Mouse (Mus musculus): ENCODE measurements around the gene Tmem94.

The Tmem94 gene

DNA sequence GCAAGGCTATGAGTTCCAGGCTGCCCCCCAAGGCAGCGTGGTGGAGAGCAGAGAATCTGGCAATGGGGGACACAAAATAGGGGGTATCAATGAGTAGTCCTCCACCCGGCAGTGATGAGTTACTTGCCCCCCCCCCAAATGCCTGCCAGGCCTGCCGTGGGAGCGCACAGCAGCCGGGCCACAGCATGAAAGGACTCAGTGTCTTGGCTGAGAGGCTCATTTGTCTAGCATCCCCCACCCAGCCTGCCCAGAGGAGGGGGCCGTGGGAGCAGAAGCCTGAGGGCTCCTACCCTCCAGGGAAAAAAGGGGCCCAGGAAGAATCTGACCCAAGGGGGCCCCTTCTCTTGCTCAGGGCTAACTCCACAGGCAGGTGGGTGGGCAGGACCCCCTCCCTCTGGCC, 42.1 kb downstream of the Tmem94 start:
- in situ Hi-C loops (cut with MboI; ENCODE audit: low sequenced_read_pairs), result no loop called here

DNA sequence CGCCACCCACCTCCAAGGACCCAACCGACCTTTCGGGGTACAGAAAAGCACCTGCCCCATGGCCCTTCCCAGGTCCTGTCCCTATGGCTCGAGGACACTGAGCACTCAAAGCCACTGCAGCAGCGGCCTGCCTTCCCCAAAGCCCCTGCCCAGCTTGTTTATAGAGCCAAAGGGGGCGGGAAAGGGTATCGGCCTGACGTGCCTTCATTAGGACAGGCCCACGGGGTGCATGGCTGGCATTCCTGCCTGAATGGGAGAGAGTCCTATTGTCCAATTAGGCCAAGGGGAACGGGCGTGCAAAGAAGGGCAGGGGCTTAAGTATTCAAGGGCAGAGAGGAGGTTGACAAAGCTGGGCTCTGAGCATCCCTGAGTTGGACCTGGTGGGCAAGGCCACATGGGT, 42.7 kb downstream of the Tmem94 start:
- in situ Hi-C loops (cut with MboI; ENCODE audit: low sequenced_read_pairs), result no loop called here

DNA sequence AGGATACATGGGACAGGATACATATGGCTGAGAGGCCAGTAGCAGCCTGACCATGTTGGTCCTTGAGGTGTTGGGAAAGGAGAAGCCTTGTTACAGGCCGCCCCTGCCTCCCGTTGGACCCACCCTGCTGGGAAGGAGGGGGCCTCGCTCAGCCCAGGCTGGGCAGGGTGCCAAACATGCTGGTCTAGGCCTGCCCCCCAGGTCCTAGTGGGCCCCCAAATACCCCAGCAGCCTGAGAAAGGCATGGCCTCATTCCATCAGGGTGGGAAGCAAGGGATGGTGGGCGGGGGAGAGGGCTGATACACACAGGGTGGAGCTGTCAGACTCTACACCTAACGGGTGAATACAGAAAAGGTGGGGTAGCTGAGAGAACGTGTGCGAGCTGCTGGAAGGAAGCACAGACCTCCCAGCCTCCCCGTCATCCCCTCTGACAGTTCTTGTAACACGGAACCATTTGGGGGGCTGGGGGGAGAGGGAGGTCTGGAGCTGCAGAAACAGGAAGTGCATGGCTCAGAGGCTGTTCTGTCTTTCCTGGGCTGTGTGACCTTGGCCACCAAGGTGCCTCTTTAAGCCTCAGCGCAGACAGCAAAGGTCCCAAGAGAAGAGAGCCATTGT, 43.6 kb downstream of the Tmem94 start:
- in situ Hi-C loops (cut with MboI; ENCODE audit: low sequenced_read_pairs), result no loop called here

DNA sequence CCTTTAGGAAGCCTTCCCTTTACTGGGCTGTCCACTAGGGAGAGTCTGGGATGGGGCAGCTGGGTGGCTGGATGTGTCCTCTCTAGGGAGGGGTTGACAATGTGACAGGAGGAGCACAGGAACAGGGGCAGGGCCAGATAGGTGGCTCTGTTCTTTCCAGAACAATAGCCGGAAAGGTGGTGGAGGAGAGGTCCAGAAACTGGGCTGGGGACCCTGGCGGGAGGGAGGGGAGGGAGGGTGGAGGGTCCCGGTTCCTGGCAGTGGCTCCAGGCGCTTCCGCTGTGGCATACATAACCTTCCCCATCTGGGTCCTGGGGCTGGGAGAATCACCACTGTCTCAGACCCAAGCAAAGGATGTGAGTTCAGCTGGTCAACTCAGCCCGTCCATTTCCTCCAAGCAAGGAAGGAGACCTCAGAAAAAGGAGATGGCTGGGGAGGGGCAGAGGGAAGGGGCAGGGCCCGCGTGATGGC, 44.1 kb downstream of the Tmem94 start:
- in situ Hi-C loops (cut with MboI; ENCODE audit: low sequenced_read_pairs), result no loop called here

DNA sequence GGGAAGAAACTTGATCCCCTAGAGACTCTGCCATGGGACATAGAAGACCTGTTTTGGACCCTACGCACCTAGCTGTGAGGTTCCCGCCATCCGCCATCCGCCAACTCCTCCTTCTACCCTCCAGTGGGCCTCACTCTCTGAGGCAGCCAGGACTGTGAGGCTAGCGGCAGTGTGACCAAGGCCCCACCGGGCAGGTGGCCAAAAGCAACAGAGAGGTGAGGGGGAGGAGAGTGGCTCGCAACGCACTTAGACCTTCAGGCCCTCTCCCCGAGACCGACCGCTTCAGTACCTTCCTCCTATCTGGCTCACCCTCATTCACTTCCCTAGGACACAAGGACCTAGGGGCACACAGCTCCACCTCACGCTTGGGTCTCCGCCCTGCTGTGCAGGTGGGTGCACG, 45.1 kb downstream of the Tmem94 start:
- in situ Hi-C loops (cut with MboI; ENCODE audit: low sequenced_read_pairs), result no loop called here

DNA sequence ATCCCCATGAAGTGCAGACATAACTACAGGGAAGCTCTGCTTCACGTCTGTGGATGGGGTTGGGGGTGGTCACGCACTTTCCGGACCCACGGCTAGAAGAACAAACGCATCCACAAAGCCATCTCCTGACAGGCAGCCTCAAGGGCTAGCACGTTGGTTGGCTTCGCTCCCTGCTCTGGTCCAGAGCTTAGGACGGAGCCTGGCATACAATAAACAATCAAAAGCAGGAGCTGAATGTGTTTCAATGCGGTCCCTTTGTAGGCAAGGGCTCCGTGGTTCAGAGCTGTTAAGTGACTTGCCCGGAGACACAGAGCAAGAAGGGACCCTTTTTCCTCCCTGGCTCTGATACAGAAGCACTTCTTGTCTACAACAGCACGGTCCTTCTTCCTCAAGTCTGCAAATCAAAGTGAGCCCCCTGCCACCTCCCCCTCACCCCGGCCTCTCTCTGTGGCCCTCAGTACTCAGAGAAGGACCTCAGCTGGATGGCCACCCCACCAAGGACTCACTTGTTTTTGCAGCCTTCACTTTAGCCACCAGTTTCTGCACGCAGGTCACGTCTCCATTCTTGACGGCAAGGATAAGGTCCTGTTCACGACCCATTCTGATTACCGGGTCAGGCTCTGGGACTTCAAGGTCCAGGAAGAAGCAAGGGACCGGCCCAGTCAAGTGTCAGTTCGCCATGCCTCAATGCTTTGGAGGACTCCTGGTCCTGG, 46.3 kb downstream of the Tmem94 start:
- in situ Hi-C loops (cut with MboI; ENCODE audit: low sequenced_read_pairs), result no loop called here

DNA sequence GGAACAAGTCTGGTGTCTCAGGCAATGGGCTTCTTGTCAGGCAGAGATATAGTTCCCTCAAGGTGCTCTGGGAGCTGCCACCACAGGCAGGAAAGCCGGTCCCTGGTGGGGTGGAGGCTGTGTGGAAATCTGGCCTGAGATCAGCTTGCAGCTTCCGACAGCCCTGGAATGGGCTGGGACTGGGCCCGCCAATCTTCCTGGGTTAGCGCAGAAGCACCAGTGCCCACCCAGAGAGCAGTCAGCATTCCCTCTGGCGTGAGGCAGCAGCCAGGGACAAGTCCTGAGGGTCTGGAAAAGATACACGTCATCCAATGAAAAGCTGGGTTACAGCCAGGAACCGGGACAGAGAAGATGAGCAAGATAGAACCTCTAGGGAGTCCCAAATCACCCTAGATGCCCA, 46.9 kb downstream of the Tmem94 start:
- in situ Hi-C loops (cut with MboI; ENCODE audit: low sequenced_read_pairs), result no loop called here

DNA sequence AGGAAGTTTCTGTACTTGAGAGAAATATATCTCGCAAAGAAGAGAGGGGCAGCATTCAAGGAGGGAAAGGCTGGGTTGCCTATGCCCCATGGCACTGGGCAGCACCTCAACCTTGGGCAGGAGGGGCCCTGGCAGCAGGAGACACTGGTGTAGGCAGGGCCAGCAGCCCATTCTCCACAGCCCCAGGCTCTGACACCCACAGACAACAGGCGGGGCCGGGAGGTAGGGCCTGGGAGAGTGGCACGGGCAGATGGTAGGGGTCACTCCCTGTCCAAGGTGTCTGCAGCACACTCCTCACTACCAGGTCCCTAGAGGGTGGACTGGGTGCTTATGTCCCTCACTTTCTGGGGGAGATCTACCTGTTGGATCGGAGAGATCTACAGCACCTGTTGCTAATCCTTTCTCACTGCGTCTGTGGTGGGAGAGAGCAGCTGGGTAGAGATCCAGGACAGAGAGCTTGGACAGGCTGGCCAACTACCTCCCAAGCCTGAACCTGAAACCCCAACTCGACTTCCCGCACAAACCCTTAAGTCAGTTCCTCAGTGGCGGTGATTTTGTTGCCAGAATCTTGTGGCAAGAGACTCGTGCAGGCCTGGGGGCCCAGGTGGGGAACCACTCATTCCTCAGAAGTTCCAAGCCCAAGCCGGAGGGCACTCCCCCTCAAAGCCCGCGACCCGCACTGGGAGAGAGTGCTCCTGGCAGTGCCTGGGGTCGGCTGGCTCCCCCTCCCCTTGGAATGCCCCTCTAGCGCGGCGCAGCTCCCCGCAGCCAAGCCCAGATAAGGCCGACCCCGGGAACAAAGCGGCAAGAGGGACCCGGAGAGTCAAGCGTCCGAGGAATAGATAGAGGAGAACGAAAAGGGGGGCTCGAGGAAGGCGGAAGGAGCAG, 47.5 kb downstream of the Tmem94 start:
- in situ Hi-C loops (cut with MboI; ENCODE audit: low sequenced_read_pairs), result no loop called here

DNA sequence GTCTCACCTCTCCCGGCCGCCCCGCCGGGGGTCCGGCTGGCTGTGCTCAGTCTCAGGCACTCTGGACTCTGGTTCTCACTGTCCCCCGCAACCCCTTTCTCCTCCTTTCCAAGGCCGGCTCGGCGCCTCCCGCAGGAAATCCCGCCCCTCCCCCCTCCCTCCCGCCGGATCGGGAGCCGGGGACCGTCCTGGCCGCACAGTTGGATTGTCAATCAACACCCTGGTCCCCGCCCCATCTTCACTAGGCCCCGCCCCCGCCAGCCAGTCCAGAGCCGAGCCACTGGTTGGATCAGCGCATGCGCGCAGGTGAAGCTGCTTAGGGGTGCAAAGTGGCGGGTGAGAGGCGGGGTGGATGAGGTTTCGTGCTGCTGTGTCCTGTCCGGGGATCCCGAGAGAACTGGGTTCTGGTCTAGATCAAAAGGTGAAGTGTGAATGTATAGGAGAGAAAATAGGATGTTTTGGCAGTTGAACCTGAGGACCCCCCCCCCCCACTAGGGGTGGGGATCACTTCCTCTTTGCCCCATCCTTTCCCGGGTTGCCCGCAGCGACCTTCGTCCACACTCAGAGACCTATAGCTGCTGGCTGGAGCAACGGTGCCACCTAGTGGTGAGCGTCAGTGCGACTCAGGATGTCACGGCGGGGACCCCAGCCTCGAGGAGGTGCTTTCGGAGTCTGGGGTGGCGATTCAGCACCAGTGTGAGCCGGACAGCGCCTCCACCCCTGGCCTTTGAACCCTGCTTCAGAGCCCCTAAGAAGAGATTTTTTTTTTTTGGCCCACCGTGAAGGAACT, 48.5 kb downstream of the Tmem94 start, which contains the start of gene Caskin2:
TSS of gene Caskin2 (minus strand) at position 133 of the 790 bp plus-strand sequence.
- in situ Hi-C loops (cut with MboI; ENCODE audit: low sequenced_read_pairs), result no loop called here

DNA sequence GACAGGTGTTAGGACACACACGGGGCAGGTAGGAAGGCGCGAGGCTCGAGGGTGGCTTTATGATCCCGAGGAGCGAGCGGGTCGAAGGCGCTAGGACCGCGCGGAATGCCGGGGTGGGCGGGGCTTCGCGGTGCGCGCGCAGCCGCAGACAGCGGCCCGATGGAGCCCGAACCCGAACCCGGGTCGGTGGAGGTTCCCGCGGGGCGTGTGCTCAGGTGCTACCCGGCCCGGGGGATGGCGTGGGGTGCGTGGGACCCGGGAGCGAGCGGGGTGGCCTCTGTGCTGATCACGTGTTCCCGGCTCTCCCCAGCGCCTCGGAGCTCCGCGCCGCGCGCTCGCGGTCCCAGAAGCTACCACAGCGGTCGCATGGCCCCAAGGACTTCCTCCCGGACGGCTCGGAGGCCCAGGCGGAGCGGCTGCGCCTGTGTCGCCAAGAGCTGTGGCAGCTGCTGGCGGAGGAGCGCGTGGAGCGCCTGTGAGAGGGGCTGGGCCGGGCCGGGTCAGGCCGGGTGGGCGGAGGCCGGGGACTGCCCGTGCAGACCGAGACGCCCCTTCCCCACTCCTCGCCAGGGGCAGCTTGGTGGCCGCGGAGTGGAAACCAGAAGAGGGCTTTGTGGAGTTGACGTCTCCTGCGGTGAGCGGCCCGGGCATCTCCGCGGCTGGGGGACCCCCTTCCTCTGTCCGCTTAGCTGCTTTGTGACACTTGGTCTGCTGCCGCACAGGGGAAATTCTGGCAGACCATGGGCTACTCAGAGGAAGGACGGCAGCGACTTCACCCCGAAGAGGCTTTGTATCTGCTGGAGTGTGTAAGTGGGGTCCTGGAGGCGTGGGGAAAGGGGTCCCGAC, 49.6 kb downstream of the Tmem94 start, which contains the start of gene Tsen54:
TSS of gene Tsen54 (plus strand) at position 120 of the 846 bp plus-strand sequence.
- in situ Hi-C loops (cut with MboI; ENCODE audit: low sequenced_read_pairs), result no loop called here

DNA sequence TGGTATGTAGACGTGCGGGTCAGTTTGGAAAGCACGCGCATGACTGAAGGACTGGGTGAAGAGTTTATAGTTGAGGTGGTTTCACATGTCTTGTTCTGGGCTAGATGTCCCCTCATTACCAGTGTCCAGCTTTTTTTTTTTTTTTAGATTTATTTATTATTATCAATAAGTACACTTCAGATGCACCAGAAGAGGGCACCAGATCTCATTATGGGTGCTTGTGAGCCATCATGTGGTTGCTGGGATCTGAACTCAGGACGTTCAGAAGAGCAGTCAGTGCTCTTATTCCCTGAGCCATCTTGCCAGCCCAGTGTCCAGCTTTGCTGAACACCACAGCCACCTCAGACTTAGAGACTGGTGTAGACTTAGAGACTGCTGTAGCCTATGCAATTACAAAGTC, 52.1 kb downstream of the Tmem94 start:
- in situ Hi-C loops (cut with MboI; ENCODE audit: low sequenced_read_pairs), result no loop called here

DNA sequence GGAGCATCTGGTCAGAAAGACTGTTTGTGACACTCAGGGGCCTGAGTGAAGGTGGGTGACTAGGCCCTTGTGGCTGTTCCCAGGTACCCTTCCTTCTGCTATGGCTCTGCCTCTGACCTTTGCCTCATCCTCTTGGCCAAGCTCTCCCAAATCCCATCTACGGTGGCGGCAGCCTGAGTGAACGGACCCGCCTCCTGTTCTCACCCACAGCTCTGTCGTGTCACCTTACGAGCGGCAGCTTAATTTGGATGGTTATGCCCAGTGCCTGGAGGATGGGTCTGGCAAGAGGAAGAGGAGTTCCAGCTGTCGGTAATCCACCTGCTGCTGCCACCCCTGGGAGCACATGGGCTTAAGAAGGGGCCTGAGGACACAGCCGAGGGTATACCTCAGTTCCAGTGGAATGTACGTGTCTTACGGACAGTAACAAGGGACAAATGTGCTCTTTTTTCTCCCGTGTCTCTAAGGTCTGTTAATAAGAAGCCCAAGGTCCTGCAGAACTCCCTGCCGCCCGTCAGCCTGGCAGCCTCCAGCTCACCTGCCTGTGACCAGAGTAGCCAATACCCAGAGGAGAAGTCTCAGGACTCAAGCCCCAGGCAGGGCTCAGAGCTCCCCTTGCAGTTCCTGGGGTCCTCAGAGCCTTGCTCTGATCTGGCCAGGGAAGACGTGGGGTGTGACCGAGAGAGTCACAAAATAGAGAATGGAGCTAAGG, 54.8 kb downstream of the Tmem94 start:
- in situ Hi-C loops (cut with MboI; ENCODE audit: low sequenced_read_pairs), result no loop called here

DNA sequence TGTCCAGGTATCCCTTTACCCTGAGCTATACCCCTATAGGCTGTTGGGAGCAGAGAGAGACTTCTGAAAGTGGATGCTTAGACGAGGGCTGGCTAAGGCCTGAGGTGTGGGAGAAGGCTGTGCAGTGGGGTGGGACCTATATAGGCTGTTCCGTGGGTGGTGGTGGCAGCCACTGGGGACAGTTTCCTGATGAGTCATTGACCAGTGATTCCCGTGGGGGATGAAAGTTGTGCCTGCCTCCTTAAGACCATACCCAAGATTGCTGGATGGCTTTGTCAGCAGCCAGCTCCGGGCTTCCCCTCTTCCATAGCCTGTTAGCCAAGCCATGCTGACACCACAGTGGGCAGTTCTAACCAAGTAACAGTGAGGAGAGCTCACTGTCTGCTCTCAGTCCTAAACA, 55.8 kb downstream of the Tmem94 start:
- in situ Hi-C loops (cut with MboI; ENCODE audit: low sequenced_read_pairs), result no loop called here

DNA sequence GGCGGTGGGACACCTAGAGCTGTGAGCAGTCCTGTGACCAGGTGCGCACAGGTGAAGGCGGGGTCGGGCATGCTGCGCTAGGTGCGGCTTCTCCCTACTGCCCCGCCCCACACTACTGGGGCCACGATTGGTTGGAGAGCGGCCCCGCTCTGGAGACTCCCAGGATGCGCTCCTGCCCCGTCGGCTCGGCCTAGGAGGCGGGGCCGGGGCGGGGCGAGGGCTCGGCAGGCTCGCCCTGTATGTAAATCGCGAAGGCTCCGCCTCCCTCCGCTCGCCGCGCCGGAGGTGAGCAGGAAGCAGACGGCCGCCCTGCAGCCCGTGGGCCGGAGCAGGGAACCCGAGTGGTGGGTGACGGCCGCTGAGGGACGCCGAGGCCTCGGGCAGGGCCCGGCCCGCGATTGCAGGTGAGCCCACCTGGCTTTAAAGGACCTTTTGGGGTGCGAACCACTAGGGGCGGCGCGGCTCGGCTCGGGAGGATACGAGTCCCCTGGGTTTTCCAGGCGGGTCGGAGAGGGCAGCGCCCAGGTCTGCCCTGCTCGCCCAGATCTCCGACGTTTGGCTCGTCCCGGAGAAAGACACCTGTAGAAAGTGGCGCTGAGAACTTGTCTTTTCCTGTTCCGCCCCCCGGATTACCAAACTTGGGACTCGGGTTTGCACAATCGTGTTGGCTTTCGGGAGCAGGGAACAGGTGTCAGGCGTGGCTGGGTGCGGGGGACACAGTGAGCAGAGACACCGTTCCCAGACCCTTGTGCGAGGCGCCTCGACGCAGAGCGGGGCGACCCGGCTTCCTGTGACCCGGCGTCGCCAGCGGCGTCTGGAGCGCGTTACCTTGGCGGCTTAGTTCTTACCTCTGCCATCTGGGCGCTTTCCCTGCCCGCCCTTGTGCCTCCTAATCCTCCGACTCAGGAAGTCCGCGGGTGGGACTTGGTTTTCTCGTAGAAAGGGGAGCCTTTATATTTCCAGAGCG, 58.8 kb downstream of the Tmem94 start, which contains the start of gene Llgl2:
TSS of gene Llgl2 (plus strand) at position 276 of the 967 bp plus-strand sequence.
- in situ Hi-C loops (cut with MboI; ENCODE audit: low sequenced_read_pairs), result no loop called here

DNA sequence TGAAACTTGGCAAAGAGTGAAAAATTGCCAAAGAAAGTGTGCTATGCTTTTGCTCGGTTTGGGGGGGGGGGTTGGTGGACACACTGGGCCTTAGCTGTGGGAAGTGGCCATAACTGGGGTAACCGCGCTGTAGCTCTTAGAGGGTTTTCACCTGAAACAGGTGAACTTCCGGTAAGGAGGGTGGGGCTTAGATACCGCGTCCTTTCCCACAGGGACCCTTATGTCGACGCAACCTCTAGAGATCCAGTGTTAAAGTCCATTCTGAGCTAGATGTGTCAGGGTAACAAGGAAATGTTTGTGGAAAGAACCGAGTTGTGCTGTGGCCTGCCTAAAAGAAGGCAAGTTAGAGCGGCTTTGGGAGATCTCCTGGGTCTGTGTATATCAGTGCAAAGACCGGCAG, 59.6 kb downstream of the Tmem94 start:
- in situ Hi-C loops (cut with MboI; ENCODE audit: low sequenced_read_pairs), result no loop called here

DNA sequence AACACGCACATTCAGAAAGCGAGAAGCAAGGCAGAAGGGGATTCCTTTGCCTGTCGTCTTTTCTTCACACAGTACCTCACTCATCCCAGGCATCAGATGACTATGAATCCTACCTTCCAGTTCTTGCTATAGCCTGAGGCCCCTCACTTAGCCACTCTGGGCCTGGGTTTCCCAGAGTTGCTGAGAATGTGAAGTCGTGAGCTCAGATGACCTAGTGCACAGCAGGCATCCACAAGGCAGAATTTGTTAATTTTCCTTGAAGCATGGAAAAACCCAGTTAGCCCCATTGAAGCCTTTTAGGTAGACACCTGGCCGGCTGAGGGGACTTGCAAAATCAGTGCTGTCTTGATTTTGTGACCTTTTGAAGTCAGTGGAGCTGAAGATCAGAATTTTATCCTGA, 61.3 kb downstream of the Tmem94 start:
- in situ Hi-C loops (cut with MboI; ENCODE audit: low sequenced_read_pairs), result no loop called here

DNA sequence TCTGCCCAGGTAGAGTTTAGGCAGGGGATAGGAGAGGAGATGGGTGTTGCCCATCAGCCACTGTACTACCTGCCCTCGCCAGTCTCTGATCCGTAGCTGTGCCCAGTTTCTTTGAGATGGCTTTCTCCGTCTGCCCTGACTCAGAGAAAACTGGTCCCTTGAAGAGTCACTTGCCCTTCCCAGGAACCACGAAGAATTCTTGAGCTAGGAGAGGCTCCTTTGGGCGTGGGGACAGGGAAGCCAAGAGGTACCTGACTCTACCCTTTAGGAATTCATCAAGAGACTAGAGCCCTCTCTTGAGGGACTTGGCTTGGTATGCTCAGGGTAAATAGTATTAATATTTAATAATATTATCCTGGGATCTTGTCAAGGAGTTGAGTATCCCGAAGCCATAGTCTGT, 62.4 kb downstream of the Tmem94 start:
- in situ Hi-C loops (cut with MboI; ENCODE audit: low sequenced_read_pairs), result no loop called here

DNA sequence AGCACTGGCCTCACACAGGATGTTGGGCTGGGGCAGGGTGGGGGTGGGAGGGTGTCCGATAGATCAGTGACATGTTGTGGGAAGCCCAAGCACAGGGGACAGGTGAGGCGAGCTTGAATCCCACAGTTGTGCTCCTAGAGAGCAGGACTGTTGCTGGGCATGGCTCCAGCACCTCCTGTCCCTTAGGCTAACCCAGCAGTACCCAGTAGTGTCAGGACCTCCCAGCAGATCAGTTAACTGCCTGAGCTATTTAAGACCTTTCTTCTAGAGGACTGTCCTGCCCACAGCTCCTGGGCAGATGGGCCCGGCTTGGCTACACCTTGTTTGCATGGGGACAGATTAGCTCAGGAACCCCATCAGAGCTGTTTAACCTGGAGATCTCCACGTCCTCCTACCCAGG, 63.8 kb downstream of the Tmem94 start:
- in situ Hi-C loops (cut with MboI; ENCODE audit: low sequenced_read_pairs), result no loop called here

Data from CH12F3 (cell line).